Mouse (Mus musculus) forebrain, embryonic 12.5 days (tissue): ENCODE results near the gene Man1c1. TPM values are rescaled to one million over a fixed set of nuclear protein-coding genes. Genes with fewer than 3 reads are reported as not detected.

Source experiments
- ATAC-seq: fragments of 200-750 bp; cut with Nextera tagmentation; 2 replicates; pipeline ENCODE4 v1.8.0; 2017; ENCODE audit warnings: moderate TSS enrichment; ENCODE audit not compliant: low FRiP score
- H3K27ac ChIP-seq: fragments of 300-500 bp; sonication (generic); 2 replicates; pipeline ENCODE4 v1.5.1; 2016; ENCODE audit warnings: mild to moderate bottlenecking
- H3K27me3 ChIP-seq: fragments of 300-500 bp; sonication (generic); 2 replicates; pipeline ENCODE4 v1.6.1; 2016; ENCODE audit warnings: mild to moderate bottlenecking
- H3K36me3 ChIP-seq: fragments of 300-500 bp; sonication (generic); replicated peaks from 2 replicates; pipeline ENCODE4 v1.6.1; 2016; ENCODE audit warnings: mild to moderate bottlenecking
- H3K4me1 ChIP-seq: fragments of 300-500 bp; sonication (generic); 2 replicates; pipeline ENCODE4 v1.6.1; 2016
- H3K4me2 ChIP-seq: fragments of 300-500 bp; sonication (generic); 2 replicates; pipeline ENCODE4 v1.6.1; 2016; ENCODE audit warnings: mild to moderate bottlenecking, moderate library complexity
- H3K4me3 ChIP-seq: fragments of 300-500 bp; sonication (generic); replicated peaks from 2 replicates; pipeline ENCODE4 v1.5.1; 2016; ENCODE audit warnings: mild to moderate bottlenecking
- H3K9ac ChIP-seq: fragments of 300-500 bp; sonication (generic); 2 replicates; pipeline ENCODE4 v1.6.1; 2016; ENCODE audit warnings: mild to moderate bottlenecking
- H3K9me3 ChIP-seq: fragments of 300-500 bp; sonication (generic); 2 replicates; pipeline ENCODE4 v1.6.1; 2016
- WGBS: fragments of 180-500 bp; shearing (Covaris S2); methylation state at CpG from one replicate; pipeline ENCODE4 v1.1.7; 2016; 5-methylcytosine and 5-hydroxymethylcytosine counted together
- polyA plus RNA-seq: library from polyadenylated mRNA; unstranded; fragments of >200 nt; fragmentation: Nextera tagmentation; extraction: Ambion mirVana; gene quantifications from 2 replicates; pipeline ENCODE4 v1.2.1, GENCODE M21; 2016

Man1c1 gene
- polyA plus RNA-seq, 1 experiment from 2014 or later, result 4.0 TPM

DNA sequence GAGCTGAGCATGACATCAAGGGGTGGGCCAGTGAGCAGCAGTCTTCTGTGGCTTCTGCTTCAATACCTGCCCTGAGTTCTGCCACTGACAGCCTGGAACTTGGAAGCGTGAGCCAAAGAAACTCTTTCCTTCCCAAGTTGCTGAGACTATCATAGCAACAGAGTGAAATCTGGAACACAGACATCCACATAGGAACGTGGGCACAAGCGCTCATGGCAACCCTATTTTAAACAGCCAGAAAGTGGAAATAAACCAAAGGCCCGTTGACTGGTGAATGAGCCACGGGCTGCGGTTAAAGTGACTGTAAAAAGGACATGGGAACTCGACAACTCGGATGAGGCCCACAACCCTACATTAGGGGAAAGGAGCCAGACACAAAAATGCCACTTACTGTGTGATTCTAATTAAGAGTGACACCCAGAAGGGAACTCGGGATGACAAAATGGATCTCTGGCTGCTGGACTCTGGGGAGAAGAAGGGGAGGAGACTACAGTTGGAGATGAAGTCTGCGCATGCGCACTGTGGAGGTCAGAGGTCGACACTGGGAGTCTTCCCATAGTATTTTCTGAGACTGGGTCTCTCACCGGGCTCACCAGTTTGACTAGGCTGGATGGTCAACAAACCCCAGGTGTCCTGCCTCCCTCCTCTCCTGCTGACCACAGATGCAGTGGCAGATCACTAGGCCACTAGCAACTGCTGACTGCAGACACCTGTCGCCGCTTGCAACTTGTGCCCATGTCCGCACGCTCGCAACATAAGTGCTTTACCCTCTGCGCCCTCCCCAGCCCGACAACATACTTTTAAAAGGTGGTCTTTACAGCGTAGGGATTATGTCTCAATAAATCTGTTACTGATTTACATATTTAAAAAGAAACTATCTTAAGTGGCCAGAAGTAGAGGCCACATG is 58.8 kb downstream of the Man1c1 start:
- H3K27ac ChIP-seq, result no peak overlapping the region
- 89% methylated on average over 21 of the region's 21 CpGs for WGBS
- no peak overlapping the region for H3K9ac ChIP-seq
- no peaks in the 10 kb centered on the region for H3K36me3 ChIP-seq
- H3K4me3 ChIP-seq, result no peak overlapping the region
- H3K27me3 ChIP-seq, result no peaks in the 10 kb centered on the region
- no peak for ATAC-seq
- no peak overlapping the region for H3K4me2 ChIP-seq
- H3K9me3 ChIP-seq, result no peaks in the 10 kb centered on the region
- H3K4me1 ChIP-seq, result peaks cover 4% of the 10 kb centered on the region; the same call in 1 of the 2 replicates

DNA sequence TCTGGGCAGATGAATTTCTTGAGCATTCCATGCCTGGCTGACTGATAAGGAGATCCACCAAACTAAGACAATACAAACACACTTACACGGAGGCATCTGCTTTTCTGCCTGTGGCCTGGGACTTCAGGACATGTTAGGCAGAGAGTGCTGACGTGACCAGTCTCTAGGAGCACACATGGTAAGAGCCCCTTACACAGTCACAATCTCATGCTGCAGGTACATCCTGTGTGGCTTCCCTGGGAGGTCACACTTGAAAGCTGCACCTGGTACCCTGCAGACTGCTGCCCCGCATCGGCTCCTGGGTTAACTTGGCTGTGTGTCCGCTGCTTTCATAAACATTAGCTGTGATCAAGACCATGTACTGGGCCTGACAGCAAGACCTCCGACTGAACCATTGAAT is 59.7 kb downstream of the Man1c1 start:
- H3K36me3 ChIP-seq, result no peaks in the 10 kb centered on the region
- H3K27ac ChIP-seq, result no peak overlapping the region
- no peak overlapping the region for H3K4me3 ChIP-seq
- WGBS, result 90% methylated on average over 6 of the region's 6 CpGs
- H3K4me1 ChIP-seq, result peaks cover 4% of the 10 kb centered on the region; the same call in 1 of the 2 replicates
- no peak overlapping the region for H3K4me2 ChIP-seq
- no peak for ATAC-seq
- no peaks in the 10 kb centered on the region for H3K9me3 ChIP-seq
- H3K9ac ChIP-seq, result no peak overlapping the region
- no peaks in the 10 kb centered on the region for H3K27me3 ChIP-seq

GRCm38 (mm10) chr4:134641711-134642516 is 62.2 kb downstream of the Man1c1 start:
- no peaks in the 10 kb centered on the region for H3K36me3 ChIP-seq

DNA sequence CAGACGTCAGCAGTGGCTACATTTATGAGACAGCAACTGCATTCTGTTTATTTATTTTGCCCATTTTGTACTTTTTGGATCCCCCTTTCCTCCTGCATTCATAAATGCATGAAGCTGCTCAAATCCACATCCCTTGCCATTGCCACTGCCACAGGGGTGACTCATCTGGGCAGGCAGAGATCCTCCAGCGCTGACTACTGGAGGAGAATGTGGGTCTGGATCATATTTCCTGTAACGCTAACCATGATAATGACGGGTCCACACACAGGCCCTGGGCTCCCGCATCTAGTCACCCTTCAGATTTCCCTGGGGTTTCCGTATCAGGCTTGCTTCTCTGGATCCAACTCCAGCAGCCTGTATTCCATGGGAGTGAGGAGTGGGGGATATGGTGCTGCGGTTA is 64.8 kb downstream of the Man1c1 start:
- no peaks in the 10 kb centered on the region for H3K36me3 ChIP-seq
- H3K4me2 ChIP-seq, result no peak overlapping the region
- H3K27me3 ChIP-seq, result no peaks in the 10 kb centered on the region
- H3K9me3 ChIP-seq, result no peaks in the 10 kb centered on the region
- ATAC-seq, result no peak
- WGBS, result 89% methylated on average over 7 of the region's 7 CpGs
- H3K4me3 ChIP-seq, result no peak overlapping the region
- no peak overlapping the region for H3K27ac ChIP-seq
- no peak overlapping the region for H3K9ac ChIP-seq
- H3K4me1 ChIP-seq, result peaks cover 15% of the 10 kb centered on the region

More at GRCm38 (mm10) chr4:134641711-134642516, 62.2 kb downstream of the Man1c1 start:
- no peak overlapping the region for H3K27ac ChIP-seq
- no peaks in the 10 kb centered on the region for H3K27me3 ChIP-seq
- peaks cover 3% of the 10 kb centered on the region; the same call in 1 of the 2 replicates for H3K4me1 ChIP-seq
- 85% methylated on average over 30 of the region's 30 CpGs for WGBS
- H3K4me2 ChIP-seq, result no peak overlapping the region
- ATAC-seq, result 0 out of 2 replicates have a peak, but pooled peaks have one; percentile 27
- no peak overlapping the region for H3K4me3 ChIP-seq
- H3K9me3 ChIP-seq, result no peaks in the 10 kb centered on the region
- 0 out of 2 replicates have a peak overlapping the region, but pooled peaks have one; percentile 7 for H3K9ac ChIP-seq

DNA sequence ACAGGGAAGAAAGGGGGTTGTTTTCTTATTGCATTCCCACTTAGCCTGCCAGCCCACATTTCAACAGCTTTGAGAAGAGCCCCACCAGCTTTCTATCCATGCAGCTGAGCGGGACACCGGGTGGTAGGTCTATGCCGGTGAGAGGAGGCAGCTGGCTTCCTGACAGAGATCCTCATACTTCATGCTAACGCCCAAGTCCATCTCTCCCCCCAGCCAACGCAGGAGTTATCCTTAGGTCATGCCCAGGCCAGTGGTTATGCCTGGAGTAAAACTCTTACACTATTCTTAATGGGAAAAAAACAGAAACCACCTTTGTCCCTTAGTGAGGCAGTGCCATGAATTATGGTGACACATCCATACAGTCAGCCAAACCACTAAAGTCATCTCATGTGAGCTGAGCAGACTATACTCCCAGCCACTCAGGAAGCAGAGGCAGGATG is 66.0 kb downstream of the Man1c1 start:
- no peaks in the 10 kb centered on the region for H3K9me3 ChIP-seq
- no peak for ATAC-seq
- H3K4me3 ChIP-seq, result no peak overlapping the region
- 83% methylated on average over 5 of the region's 5 CpGs for WGBS
- H3K36me3 ChIP-seq, result no peaks in the 10 kb centered on the region
- no peak overlapping the region for H3K27ac ChIP-seq
- H3K4me2 ChIP-seq, result no peak overlapping the region
- H3K4me1 ChIP-seq, result peaks cover 27% of the 10 kb centered on the region
- H3K9ac ChIP-seq, result no peak overlapping the region
- 0 out of 2 replicates have a peak, but pooled peaks cover 1% of the 10 kb centered on the region for H3K27me3 ChIP-seq

- Histone ChIP-seq H3K4me2 (no peak overlapping the region), H3K9ac (no peak overlapping the region), H3K9me3 (no peaks in the 10 kb centered on the region), H3K4me1 (peaks cover 44% of the 10 kb centered on the region), H3K27ac (no peak overlapping the region), H3K4me3 (no peak overlapping the region), H3K36me3 (no peaks in the 10 kb centered on the region), H3K27me3 (0 out of 2 replicates have a peak, but pooled peaks cover 4% of the 10 kb centered on the region)
- 63% methylated on average over 8 of the region's 8 CpGs for WGBS
- ATAC-seq, result no peak
These were observed 67.7 kb downstream of the Man1c1 start for GRCm38 (mm10) chr4:134636406-134636805.

DNA sequence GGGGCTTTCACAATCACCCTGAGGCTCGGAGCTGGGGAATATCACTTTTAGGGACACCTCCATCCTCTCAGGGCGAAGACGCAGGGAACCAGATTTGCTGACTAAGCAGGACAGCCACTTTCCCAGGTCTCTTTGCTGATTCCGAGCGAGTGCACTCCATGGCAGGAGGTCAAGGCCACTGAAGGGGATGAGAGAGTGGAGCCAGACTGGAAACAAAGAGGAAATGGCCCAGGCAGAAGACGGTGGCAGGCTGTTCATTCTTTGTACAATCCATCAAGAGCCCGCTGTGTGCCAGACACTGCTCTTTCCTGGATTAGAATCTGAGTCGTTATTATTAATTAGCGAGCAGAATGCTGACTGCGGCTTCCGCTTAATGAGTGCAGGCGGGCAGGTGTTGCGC is 70.1 kb downstream of the Man1c1 start:
- no peak overlapping the region for H3K9ac ChIP-seq
- H3K9me3 ChIP-seq, result no peaks in the 10 kb centered on the region
- 53% methylated on average over 13 of the region's 13 CpGs for WGBS
- peaks cover 49% of the 10 kb centered on the region for H3K4me1 ChIP-seq
- no peaks in the 10 kb centered on the region for H3K36me3 ChIP-seq
- ATAC-seq, result no peak
- 0 out of 2 replicates have a peak overlapping the region, but pooled peaks have one; percentile 53 for H3K27ac ChIP-seq
- no peak overlapping the region for H3K4me2 ChIP-seq
- 0 out of 2 replicates have a peak, but pooled peaks cover 4% of the 10 kb centered on the region for H3K27me3 ChIP-seq
- no peak overlapping the region for H3K4me3 ChIP-seq

DNA sequence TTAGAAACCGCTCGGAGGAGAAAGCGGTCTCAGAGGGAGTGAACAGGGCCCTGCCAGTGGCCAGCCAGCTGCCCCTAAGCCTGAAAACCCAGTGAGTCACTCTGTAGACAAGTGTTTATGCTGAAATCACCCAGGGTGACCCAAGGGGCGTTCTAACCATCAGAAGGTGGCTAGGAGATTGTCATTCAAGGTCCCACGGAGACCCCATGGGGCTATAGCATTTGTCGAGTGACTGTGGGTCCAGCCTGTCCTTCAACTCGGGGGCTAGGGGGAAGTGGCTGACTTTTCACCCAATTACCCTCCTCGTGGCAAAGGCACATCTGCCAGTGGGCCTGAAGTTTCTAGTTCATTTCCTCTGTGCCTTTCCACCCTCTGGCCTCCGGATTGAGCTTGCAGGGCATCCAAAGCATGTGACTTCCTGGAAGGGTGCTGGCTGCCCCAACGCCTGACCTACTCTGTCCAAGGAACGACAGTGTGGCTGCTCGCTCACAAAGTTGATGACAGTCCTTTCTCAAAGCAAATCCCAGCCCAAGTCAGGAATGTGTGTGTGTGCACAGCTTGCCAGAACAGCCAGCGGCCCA is 71.9 kb downstream of the Man1c1 start:
- peak; percentile 43; the same call in 1 of the 2 replicates for ATAC-seq
- no peak overlapping the region for H3K4me3 ChIP-seq
- WGBS, result 26% methylated on average over 13 of the region's 13 CpGs
- 0 out of 2 replicates have a peak overlapping the region, but pooled peaks have one; percentile 6 for H3K4me2 ChIP-seq
- H3K27me3 ChIP-seq, result peaks cover 8% of the 10 kb centered on the region; the same call in 1 of the 2 replicates
- no peaks in the 10 kb centered on the region for H3K9me3 ChIP-seq
- peak overlapping the region; percentile 87 for H3K27ac ChIP-seq
- no peaks in the 10 kb centered on the region for H3K36me3 ChIP-seq
- peaks cover 55% of the 10 kb centered on the region for H3K4me1 ChIP-seq
- H3K9ac ChIP-seq, result no peak overlapping the region

DNA sequence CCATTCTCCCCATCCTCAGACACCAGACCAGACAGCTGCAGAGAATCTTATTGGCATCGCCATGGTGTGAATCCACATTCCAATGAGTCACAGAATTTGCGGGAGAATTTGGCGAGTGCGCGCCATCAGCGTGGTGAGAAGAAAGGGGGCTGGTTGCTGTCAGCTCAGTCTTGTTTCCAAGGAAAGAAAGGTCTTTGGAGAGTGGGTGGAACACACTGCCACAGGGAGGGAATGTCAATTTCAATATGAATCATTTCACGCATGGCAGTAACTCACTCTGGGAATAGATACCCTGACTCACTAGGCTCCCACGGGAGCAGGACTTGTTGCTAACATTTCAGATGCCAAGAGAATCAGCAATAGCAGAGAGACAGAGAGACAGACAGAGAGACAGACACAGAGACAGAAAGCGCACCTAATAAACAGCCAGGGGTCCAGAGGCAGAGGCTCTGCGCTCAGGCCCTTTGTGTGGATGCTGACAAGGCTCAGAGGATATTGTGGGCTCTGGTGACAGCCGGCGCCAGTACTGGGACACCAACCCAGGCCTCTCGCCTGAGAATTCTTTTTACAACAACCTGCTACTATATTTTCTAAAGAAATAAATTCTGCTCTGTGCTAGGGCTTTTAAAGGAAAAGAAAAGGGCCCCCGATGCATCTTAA is 72.5 kb downstream of the Man1c1 start:
- Histone ChIP-seq H3K4me1 (peaks cover 55% of the 10 kb centered on the region), H3K36me3 (no peaks in the 10 kb centered on the region), H3K4me3 (no peak overlapping the region), H3K27me3 (peaks cover 8% of the 10 kb centered on the region; the same call in 1 of the 2 replicates), H3K9me3 (no peaks in the 10 kb centered on the region), H3K9ac (no peak overlapping the region), H3K27ac (peak overlapping the region; percentile 87), H3K4me2 (0 out of 2 replicates have a peak overlapping the region, but pooled peaks have one; percentile 6)
- WGBS, result 28% methylated on average over 14 of the region's 14 CpGs
- peak; percentile 57; the same call in 1 of the 2 replicates for ATAC-seq

DNA sequence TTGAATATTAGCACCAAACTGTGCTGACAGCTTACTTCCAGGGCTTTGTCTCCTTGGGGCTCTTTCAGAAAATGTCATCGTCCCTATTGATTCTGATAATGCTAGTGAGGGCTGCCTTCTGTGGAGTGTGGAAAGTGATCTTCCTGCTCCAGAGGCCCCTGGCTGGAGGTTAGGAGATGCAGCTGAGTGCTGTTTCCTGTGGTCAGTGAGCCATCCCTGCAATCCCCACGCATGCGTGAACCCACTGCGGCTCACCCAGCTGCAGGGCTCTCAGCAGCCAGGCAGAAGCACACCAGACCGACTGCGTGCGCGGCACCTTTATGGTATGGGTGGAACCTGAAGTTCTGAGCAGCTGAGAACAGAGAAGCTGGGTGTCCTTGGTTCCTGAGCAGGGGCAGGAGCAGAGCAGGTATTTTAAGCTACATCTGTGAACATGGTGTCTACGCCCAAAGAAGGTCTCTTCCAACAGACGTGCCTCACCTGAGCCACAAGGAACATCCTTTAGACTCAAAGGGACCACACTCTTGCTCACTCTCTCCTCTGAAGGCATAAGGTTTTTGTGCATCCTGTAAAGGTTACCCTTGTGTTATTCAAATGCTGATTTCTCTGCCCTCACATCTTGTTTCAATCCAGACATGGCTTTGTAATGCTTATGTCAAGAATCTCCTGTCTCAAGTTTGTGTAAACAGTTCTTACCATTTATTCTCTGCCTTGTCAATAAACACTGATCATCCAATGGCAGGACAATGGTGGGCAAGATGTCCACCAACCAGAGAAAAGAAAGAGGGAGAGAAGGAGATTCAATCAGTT is 75.3 kb downstream of the Man1c1 start:
- Histone ChIP-seq H3K27ac (no peak overlapping the region), H3K9me3 (no peaks in the 10 kb centered on the region), H3K36me3 (no peaks in the 10 kb centered on the region), H3K4me2 (no peak overlapping the region), H3K27me3 (peaks cover 8% of the 10 kb centered on the region; the same call in 1 of the 2 replicates), H3K9ac (no peak overlapping the region), H3K4me1 (peaks cover 47% of the 10 kb centered on the region), H3K4me3 (no peak overlapping the region)
- no peak for ATAC-seq
- 81% methylated on average over 10 of the region's 10 CpGs for WGBS

- Histone ChIP-seq H3K4me3 (no peak overlapping the region), H3K4me2 (no peak overlapping the region), H3K27me3 (peaks cover 6% of the 10 kb centered on the region; the same call in 1 of the 2 replicates), H3K27ac (no peak overlapping the region), H3K4me1 (peaks cover 40% of the 10 kb centered on the region), H3K9ac (no peak overlapping the region), H3K9me3 (no peaks in the 10 kb centered on the region), H3K36me3 (no peaks in the 10 kb centered on the region)
- ATAC-seq, result no peak
- 81% methylated on average over 7 of the region's 7 CpGs for WGBS
These were observed 76.0 kb downstream of the Man1c1 start for GRCm38 (mm10) chr4:134628058-134628457.
